Mouse (Mus musculus) urinary bladder, postnatal 10 days (tissue): ENCODE data around the gene Rtl10.

Experiments
- DNase-seq: peaks from one replicate; pipeline ENCODE4 v3.0.0; 2022; ENCODE audit warnings: low spot score

The Rtl10 gene

DNA sequence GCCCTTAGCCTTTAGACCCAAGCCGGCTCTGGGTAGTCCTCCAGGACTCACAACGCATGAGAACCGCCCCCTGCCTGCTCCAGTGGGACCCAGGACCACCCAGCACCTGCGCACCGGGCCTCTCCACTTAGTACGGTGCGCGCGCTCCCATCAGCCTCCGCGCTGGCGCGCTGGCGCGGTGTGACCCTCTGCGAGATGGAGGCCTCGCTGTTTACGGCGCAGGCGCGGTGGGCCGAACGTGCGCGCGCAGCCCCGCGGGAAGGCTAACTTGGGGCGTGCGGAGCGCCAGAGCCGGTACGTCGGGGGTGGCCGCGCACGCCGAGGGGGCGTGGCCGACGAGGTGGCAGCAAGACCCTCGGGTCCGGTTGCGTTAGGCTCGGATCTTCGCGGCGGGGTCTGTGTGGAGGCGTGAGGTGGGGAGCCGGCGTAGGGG, at the start of gene Rtl10, which contains the start of gene Gnb1l:
TSS of gene Rtl10 (plus strand) at position 344 of the 433 bp plus-strand sequence.
TSS of gene Gnb1l (plus strand) at position 156 of the 433 bp plus-strand sequence.
- peak; percentile 82 for DNase-seq

- DNase-seq: no peak
Observed at GRCm38 (mm10) chr16:18449005-18449404, 49.7 kb upstream of the Rtl10 start.

- no peak for DNase-seq
Observed at GRCm38 (mm10) chr16:18451486-18452181, 47.1 kb upstream of the Rtl10 start.

DNA sequence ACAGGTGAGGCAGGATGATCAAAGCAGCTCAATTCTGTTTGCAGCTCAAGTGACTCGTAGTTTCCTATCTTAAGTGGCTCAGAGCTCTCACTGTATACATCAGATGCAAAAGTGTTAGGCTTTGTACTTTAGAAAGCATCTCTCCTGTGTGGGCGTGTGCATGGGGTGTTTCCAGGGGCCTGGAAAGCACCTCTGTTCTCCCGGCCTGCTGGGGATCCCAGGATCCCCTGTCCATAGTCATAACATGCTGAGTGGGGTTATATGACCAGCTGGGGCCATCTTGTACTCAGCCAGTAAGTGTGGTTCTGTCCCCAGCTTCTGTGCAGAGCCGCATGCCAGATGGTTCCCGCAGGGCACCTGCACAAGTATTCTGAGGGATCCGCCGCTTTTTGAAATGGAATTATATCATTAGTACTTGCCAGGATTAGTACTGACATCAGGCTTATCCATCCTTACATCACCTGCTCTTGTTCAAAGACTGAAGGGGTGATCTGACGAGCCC, 46.3 kb upstream of the Rtl10 start:
- no peak for DNase-seq

GRCm38 (mm10) chr16:18453846-18454245, 44.9 kb upstream of the Rtl10 start:
- no peak for DNase-seq

- no peak for DNase-seq
Observed at GRCm38 (mm10) chr16:18455407-18455806, 43.3 kb upstream of the Rtl10 start.

DNA sequence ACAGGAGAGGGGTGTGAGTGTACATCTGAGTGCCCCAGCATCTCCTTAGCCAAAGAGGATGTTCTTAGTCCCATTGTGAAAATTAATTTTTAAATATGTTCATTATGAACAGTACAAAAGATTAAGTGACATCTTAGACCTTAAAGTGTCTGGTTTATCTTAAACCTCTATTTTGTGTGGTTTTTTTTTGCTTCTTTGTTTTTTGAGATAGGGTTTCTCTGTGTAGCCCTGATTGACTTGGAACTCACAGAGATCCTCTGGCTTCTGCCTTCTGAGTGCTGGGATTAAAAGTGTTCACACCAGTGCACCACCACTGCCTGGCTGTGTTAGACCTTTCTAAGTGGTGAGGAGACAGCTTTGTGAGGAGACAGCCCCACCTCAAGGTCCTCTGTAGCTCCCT, 40.0 kb upstream of the Rtl10 start:
- no peak for DNase-seq

GRCm38 (mm10) chr16:18459335-18459954, 39.3 kb upstream of the Rtl10 start:
- DNase-seq: no peak

DNA sequence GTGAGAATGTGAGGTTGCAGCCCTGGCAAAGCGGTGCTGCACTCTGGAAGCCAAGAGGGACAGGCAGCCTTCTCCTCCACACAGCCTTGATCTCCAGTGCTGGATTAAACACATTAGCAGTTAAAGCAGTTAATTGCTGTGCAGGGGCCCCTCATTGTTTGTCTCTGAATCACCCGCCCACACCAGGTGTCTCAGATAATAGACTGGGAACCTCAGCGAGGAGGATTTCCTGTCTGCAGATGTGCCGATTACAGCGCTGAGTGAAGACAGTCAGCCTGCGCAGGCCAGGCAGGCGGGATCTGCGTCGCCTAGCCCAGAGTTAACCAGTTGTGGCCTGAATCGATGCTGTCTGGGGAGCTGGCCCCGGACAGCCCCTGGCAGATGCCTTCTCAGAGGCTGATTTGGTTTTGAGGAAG, 38.7 kb upstream of the Rtl10 start:
- no peak for DNase-seq

GRCm38 (mm10) chr16:18460826-18461225, 37.9 kb upstream of the Rtl10 start:
- DNase-seq: no peak

DNA sequence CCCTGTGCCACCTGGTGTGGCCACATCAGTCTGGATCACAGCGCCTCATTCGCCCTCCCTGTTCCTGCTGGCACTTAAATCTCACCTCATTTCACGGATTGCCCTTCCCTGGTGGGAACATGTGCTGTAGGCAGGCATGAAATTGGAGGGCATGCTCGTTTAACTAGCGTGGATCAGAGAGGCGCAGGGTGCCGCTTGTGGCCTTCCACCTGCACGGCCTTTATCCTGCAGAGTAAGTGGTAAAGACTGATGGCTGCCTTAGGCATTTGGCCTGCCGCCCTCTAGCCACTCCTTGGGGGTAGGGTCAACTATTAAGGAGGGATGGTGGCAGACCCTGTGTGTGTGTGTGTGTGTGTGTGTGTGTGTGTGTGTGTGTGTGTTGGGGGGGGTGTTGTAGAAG, 36.7 kb upstream of the Rtl10 start:
- DNase-seq: no peak

- no peak for DNase-seq
Observed at GRCm38 (mm10) chr16:18462598-18462997, 36.1 kb upstream of the Rtl10 start.

DNA sequence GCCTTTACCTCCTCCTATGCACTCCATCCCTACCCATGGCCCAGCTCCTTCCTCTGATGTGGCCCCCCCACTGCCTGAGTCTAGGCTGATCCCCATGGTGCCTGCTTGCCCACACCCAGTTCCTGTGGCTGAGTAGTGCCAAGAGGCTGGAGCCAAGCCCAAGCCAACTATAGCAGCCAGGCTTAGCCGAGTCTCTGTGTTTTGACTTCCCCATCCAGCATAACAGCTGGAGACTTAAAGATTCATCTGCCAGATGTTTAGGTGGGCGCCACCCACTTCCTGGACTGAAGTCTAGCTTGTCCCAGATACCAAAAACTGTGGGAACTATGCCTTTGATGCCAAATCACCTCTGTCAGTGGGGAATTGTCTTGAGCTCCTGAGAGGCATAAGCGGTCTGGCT, 34.4 kb upstream of the Rtl10 start:
- no peak for DNase-seq

GRCm38 (mm10) chr16:18470829-18471228, 27.9 kb upstream of the Rtl10 start:
- no peak for DNase-seq

DNA sequence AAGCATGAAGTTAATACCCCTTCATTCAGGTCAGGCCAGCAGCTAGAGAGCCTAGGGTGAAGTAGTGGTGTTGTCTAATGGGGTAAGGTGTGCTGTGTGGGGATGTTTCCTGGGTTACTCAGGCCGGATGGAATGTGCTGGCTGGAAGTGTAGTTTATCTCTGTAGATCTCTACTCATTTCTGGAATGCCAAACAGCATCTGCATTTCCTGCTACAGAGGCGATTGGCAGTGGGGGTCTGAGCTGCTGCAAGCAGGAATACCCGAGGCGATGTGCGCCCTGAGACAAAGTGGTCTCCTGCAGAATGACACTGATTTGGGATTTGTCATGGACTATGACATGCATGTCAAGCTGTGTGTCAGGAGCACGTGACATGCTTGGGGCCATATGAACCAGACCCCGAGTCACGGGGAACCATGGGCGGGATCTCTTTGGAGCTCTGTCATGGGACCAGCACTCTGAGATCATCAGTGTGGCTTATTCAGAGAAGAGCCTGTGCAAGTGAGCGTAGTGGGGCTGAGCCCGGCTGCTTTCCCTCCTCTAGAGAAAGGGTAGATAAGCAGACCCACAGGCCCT, 27.2 kb upstream of the Rtl10 start:
- DNase-seq: peak; percentile 7

GRCm38 (mm10) chr16:18471976-18472375, 26.7 kb upstream of the Rtl10 start:
- no peak for DNase-seq

- no peak for DNase-seq
Observed at GRCm38 (mm10) chr16:18472416-18472815, 26.3 kb upstream of the Rtl10 start.

DNA sequence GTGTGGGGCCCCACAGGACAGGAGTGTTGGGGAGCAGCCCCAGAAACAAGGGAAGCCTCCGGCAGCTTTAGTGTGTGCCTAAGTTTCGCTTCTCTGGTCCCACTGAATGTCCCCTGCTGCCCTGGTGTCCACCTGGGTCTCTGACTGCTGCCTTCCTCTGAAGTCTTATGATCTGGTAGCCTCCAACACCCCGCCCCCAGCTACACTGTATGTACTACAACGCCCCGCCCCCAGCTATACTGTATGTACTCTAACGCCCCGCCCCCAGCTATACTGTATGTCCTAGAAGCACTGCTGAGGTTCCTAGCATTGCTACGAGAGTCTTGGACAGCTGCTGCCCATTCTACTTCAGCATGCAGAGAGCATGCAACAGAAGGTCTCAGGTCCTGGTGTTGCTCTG, 25.7 kb upstream of the Rtl10 start:
- DNase-seq: peak; percentile 7

GRCm38 (mm10) chr16:18474021-18474420, 24.7 kb upstream of the Rtl10 start:
- no peak for DNase-seq

GRCm38 (mm10) chr16:18477996-18478395, 20.7 kb upstream of the Rtl10 start:
- DNase-seq: no peak

GRCm38 (mm10) chr16:18479667-18480066, 19.0 kb upstream of the Rtl10 start:
- DNase-seq: peak; percentile 4

DNA sequence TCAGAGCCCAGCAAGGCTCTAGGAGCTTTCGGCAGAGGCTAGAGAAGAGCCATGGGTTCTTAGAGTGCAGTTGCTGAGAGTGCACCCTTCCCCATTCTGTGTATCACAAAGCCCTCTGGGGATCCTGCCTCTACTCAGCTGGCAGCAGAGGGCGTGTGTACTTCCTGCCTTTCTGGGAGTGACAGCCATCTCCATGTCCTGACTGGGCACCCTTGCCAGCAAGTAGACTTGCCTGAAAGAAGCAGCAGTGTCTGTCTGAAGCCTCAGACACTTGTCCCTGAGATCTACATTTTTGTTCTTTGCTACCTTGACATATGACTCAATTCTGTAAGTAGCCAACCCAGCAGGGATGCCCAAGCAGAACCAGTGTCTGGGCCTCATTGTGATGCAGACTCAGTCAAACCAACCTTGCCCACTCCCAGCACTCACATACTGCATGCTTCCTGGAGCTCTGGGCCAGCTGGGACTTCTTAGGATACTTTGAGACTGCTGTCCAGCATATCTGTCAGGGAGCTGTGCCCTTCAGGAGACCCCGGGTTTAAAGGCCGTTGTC, 17.7 kb upstream of the Rtl10 start:
- DNase-seq: peak; percentile 2

- peak; percentile 3 for DNase-seq
Observed at GRCm38 (mm10) chr16:18482431-18482830, 16.3 kb upstream of the Rtl10 start.
